Mouse (Mus musculus): Measurements from ENCODE around the gene Zfp846.

DNA sequence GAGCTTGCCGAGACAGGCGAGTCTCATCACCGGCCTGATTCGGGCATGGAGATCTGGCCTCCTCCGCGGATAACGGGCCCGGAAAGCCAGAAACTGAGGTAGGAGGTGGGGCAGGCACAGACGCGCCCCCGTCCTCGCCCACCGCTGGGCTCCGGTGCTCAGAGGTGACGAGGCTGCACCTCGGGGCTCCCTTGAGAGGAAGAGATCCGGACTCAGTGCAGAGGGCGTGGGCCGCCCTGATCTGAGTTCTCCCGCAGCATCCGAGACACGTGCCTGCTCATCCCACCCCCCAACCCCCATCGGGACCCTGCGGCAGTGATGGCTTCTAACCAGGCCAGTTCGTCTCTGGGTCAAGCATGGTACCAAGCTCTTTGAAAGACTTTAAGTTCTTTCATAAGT lies 71.2 kb downstream of the Zfp846 start:
- no peak for TF ChIP-seq CTCF (IDR thresholded peaks at IDR 0.05; ENCODE audit: extremely low read depth, insufficient read depth, insufficient read length, insufficient replicate concordance)
- TF ChIP-seq POLR2A (IDR thresholded peaks at IDR 0.05; ENCODE audit: low read depth, low read length), result no peak
